Mouse (Mus musculus): Measurements from ENCODE around the gene Rpp30. TPM values are rescaled to one million over a fixed set of nuclear protein-coding genes. Genes with fewer than 3 reads are reported as not detected.

The Rpp30 gene
- total RNA-seq (2021), result 10 to 100 TPM; 15.0 to 18.0 TPM
- long read RNA-seq, experiment 1, transcript Rpp30-201 (11 exons, 1,145 nt), result major isoform, 19 of 23 reads
- long read RNA-seq, experiment 1, partial matches to known transcripts, result 3 of 23 reads
- long read RNA-seq, experiment 1, other reads (novel, unspliced or antisense), result 1 of 23 reads
- long read RNA-seq, experiment 2, transcript Rpp30-201 (11 exons, 1,145 nt), result major isoform, 38 of 51 reads
- long read RNA-seq, experiment 2, partial matches to known transcripts, result 4 of 51 reads
- long read RNA-seq, experiment 2, other reads (novel, unspliced or antisense), result 9 of 51 reads

DNA sequence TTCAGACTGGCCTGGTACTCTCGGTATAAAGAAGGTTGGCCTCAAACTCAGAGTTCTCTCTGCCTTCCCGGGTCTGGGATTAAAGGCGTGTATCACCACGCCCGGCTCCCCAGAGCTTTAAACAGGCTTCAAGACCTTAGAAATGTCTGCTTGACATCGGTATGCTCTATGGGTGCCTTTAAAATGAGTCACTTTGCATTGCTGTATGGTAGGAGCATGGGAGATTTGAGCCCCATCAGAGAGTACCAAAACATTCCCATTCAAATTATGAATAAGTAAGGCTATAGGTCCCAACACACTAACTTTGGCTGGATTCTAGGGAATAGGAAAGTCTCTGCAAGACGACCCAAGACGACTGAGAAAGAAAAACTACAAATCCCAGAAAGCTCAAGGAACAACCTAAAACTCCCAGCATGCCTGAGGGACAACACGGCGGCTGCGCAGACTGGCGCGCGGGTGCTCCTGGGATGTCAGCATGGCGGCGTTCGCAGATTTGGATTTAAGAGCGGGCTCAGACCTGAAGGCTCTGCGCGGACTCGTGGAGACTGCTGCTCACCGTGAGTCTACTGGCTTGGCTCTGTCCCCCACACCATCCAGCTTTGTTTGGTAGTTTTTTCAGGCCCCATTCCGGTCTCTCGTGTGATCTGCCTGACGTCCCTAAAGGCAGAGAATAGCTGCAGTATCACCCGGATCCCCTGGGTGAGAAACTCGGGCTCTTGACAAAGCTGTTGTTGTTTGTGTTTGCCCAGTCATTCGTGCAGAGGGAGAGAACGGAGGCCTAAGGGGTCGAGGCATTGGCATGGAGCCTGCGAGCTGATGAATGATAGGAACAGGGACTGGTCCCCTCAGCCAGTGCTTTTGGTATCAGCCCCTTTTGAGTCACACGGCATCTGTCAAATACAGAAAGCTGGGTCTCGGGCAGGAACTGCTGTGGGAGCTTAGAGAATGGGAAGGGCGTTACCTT is at the start of gene Rpp30:
Rpp30 (plus strand) TSS at position 455 of the 964 bp plus-strand sequence.
- DNase-seq (ENCODE audit: low spot score in 2 of 2), result peak; percentile 60 to 91

- DNase-seq (ENCODE audit: low spot score in 2 of 2), result no peak
Measured at GRCm38 (mm10) chr19:36046046-36046445, 37.5 kb upstream of the Rpp30 start.

GRCm38 (mm10) chr19:36056502-36057221 is 26.9 kb upstream of the Rpp30 start:
- DNase-seq (ENCODE audit: low spot score in 2 of 2), result no peak

DNA sequence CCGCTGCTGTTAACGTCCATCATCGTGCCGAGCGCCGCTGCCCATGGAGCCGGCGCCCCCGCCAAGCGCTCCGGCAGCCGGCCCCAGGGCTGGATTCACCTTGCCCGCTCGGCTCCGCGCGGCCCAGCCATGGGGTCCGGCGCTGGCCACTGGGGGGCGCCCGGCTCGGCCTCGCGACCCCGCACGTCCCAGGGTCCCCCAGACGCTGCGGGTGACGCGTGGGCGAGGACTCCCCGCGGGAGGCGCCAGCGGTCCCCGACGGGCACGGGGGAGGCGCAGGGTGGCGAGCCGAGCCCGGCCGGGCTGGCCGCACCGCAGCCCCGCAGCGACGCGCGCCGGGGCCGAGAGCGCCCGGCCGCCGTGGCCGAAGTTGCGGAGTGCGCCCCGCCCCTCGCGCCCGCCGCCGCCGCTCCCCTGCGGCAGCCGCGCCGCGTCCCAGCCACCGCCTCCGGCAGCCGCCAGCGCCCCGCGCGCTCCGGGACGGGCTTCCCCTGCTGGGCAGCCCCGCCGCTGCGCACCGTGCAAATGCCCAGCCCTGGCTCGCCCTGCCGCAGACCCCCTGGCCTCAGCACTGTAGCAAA is 26.2 kb upstream of the Rpp30 start, which contains the start of gene Htr7:
Htr7 (minus strand) TSS at position 277 of the 581 bp plus-strand sequence.
- peak; percentile 12 to 17 for DNase-seq (ENCODE audit: low spot score in 2 of 2)

- no peak for DNase-seq (ENCODE audit: low spot score in 2 of 2)
Measured at GRCm38 (mm10) chr19:36062801-36063529, 20.6 kb upstream of the Rpp30 start.

DNA sequence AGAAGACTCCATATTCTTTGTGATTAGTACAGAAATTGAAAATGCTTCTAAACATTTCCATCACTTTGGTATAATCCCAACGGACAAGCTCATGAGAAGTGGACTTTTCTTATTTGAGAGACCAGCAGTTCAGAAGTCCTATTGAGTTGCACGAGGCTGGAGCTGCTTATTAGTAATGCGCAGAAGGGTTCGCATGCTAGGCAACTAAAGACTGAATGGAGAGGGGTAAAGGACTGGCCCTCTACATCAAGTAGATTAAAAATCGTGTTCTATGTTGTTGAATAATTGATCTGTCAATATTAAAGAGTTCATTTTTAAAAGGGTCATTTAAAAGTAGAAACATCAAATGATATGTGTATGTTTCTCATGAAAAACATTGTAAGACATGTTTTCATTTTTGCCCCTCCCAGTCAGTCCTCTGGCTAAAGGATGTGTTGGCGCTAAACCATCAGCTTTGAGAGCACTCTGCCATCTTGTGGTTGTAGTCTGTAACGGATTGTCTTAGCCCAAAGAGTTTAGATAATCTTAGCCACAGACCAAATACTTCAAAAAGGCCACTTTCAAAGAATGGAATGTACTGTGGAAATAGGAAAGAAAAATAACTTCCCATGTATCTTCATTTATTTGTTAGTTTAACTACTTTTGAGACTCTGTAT is 782 bp upstream of the Rpp30 start:
- DNase-seq (ENCODE audit: low spot score in 2 of 2), result peak in 1 of 2 experiments; percentile 63

DNA sequence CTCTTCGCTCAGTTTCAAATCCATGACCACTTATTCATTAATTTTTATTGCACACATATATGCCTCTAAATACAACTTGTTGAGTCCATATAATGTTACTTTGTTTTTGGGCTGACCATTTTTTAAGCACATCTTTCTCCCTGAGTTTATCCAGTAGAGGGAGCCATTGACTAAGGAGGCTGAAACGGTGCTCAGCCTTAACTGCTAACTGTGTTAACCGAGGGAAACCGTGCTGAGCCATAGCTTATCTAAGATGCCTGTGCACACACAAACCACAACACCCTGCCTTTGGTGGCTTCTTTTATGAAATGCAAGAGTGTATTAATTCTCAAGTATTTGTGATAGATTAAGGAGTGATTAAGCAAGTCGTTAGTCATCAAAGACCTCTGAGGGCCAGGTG is 7.3 kb downstream of the Rpp30 start:
- DNase-seq (ENCODE audit: low spot score in 2 of 2), result peak in 1 of 2 experiments; percentile 35

- DNase-seq (ENCODE audit: low spot score in 2 of 2), result no peak
Measured at GRCm38 (mm10) chr19:36097194-36097593, 13.7 kb downstream of the Rpp30 start.

- no peak for DNase-seq (ENCODE audit: low spot score in 2 of 2)
Measured at GRCm38 (mm10) chr19:36098265-36098664, 14.7 kb downstream of the Rpp30 start.

DNA sequence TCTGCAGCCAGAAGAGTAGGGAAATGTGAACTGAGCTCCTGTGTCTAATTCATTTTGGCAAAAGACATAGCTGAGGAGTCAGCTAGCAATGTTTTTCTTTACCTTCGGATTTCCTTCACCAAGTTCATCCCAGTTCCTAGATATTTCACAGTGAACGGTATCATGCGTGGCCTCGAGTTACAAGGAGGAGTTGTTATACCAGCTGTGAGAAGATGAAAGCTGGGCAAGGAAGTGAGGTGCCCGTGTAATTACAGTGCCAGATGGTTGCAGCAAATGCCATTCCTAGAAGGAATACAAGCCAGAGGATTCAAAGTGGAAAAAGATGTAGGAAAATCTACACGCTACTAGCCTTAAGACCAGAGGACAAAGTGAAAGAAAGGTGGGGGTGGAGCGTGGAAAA is 15.4 kb downstream of the Rpp30 start:
- no peak for DNase-seq (ENCODE audit: low spot score in 2 of 2)

DNA sequence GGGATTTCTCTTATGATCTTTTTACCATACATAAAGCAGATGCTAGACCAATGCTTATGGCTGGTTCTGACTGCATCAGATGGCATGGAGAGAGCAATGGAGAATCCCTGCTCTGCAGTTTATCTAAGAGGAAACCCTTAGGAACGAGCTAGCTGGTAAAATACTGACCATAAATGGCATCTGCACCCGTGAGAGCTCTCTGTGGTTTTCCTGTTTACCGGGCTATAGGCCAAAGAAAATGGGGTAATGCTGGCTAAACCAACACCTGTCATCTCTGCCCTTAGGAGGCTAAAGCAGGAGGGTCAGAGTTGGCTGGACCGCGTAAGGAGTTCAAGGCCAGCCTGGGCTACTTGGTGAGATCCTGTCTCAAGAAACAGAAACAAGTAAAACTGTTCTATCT is 20.4 kb downstream of the Rpp30 start:
- DNase-seq (ENCODE audit: low spot score in 2 of 2), result no peak

- DNase-seq (ENCODE audit: low spot score in 2 of 2), result no peak
Measured at GRCm38 (mm10) chr19:36109318-36109944, 25.9 kb downstream of the Rpp30 start.

GRCm38 (mm10) chr19:36110465-36110864 is 26.9 kb downstream of the Rpp30 start:
- no peak for DNase-seq (ENCODE audit: low spot score in 2 of 2)

- peak in 1 of 2 experiments; percentile 55 for DNase-seq (ENCODE audit: low spot score in 2 of 2)
Measured at GRCm38 (mm10) chr19:36111054-36111895, 27.8 kb downstream of the Rpp30 start.

DNA sequence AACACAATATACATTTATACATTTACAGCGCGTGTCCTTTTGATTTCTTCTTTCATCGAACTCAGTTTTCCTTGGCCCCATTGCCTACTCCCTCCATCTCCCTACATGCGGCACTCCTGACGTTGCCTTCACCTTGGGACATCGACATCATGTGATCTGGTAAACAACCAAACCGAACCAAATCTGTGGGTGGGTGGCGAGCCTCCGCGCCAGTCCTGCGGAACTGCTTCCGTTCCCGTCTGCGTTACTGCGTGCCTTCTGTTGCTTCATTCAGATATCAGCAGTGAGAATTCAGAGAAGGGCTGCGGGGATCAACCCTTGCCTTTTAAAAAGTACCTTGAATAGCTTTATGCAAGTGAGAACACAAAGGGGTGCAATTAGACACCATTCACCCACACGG is 28.5 kb downstream of the Rpp30 start:
- peak; percentile 44 to 53 for DNase-seq (ENCODE audit: low spot score in 2 of 2)

DNA sequence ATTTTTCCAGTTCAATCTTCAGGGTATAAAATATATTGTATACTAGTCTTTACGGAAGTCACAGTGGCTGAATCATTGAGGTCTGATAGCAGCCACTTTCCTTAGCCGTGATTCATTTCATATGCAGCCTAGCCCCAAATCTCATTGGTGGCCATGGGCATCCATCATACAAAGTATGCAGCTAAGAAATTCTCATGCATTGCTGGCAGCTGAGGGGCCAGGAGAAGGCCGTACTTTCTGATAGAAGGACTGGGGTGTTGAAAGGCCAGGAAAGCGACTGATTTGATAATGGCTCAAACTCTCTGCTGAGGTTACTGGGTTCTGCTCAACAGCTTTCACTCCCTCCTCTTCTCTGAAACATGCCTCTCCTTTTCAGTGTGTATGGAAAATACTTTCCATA is 32.7 kb downstream of the Rpp30 start:
- DNase-seq (ENCODE audit: low spot score in 2 of 2), result no peak

DNA sequence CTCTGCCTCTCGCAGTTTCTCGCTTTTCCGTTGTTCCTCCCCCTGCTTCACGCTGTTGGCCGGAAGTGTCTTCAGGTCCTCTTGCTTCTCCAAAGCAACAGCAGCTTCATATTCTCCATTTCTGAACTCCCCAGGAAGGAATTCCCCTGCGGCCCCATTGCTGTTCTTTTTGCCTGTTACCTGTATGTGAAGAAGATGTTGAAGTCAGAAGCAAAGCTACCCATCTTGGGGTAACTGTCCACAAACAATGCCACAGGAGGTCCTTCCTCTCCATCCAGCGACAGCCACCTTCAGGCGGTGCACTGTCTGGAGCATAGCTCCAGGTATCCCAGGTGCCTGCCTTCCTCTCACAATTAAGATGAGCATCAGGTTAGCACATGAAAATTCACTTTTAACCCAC is 35.7 kb downstream of the Rpp30 start:
- no peak for DNase-seq (ENCODE audit: low spot score in 2 of 2)

GRCm38 (mm10) chr19:36119783-36120471 is 36.4 kb downstream of the Rpp30 start, which contains the start of gene Ankrd1:
Gene Ankrd1 (minus strand): TSS chr19:36120099.
- DNase-seq (ENCODE audit: low spot score in 2 of 2), result no peak

Measured in layer of hippocampus, postnatal 14 days (tissue).